21 mouse cellular contexts compared by ENCODE assay signal in genomic region chr2:45736278-45736677, GRCm38 (mm10).
DNase-seq lines count a peak whose midpoint lies in the region; ATAC-seq and TF ChIP-seq lines count a peak whose summit lies in the region.
"Had no signal": no experiment of that assay in that cellular context is flagged by ENCODE, and none has a peak within 500 bp of the region (broad histone marks: within the 10 kb centered on the region; RNA-seq: fewer than 3 reads in every experiment).

No protein-coding gene starts in this region.

- H3K79me2 ChIP-seq in MEL (ENCODE audit: control insufficient read depth, insufficient read depth, low read length, poor library complexity) = no peaks in the 10 kb centered on the region

- WGBS in midbrain, embryonic 13.5 days = 23% methylated on average over 2 of the region's 2 CpGs
- 15% methylated on average over 2 of the region's 2 CpGs for WGBS in midbrain, embryonic 16.5 days
- 76% methylated on average over 2 of the region's 2 CpGs for WGBS in intestine, embryonic 15.5 days

- H3K4me1 ChIP-seq in midbrain, embryonic 13.5 days (replicated peaks) = no peaks in the 10 kb centered on the region
- H3K4me1 ChIP-seq in midbrain, embryonic 16.5 days (ENCODE audit: control insufficient read depth, insufficient read depth, low read length) = no peaks in the 10 kb centered on the region
- H3K4me1 ChIP-seq in MEL (ENCODE audit: control insufficient read depth in 1 of 2, insufficient read depth in 2 of 2, low read length in 2 of 2) = no peaks in the 10 kb centered on the region
- no peaks in the 10 kb centered on the region for H3K4me1 ChIP-seq in intestine, embryonic 15.5 days (replicated peaks)
- H3K4me1 ChIP-seq: heart, embryonic 10.5 days; stomach, embryonic 15.5 days had no signal

- no peak for DNase-seq in MEL (ENCODE audit: low read depth, low spot score)
- DNase-seq in embryo, embryonic 11 days = peak; percentile 21
- DNase-seq in retina, embryonic 14.5 days (ENCODE audit: low spot score) = peak; percentile 11
- DNase-seq in heart, adult 8-10 months (ENCODE audit: low spot score) = no peak
- no peak for DNase-seq in ovary, adult 18-20 months (ENCODE audit: low spot score)
- DNase-seq: adrenal gland, postnatal 36 days; cerebellum, adult 8-10 months; gastrocnemius, postnatal 14 days; heart, postnatal 14 days; kidney, adult 18-20 months; kidney, postnatal 25 days; lung, embryonic 14.5 days; lung, postnatal 4 days; right cerebral cortex, adult 18-20 months; thymus, adult 2 months had no signal

- ATAC-seq in midbrain, embryonic 13.5 days = peak; percentile 53; the same call in 1 of the 2 replicates
- ATAC-seq in midbrain, embryonic 16.5 days = no peak
- no peak for ATAC-seq in intestine, embryonic 15.5 days
- ATAC-seq: hindbrain, embryonic 16.5 days had no signal

- H3K9me3 ChIP-seq in midbrain, embryonic 13.5 days = peaks cover 4% of the 10 kb centered on the region; the same call in 1 of the 2 replicates
- H3K9me3 ChIP-seq in midbrain, embryonic 16.5 days (replicated peaks; ENCODE audit: control insufficient read depth, low read length, poor library complexity, severe bottlenecking) = no peaks in the 10 kb centered on the region
- no peaks in the 10 kb centered on the region for H3K9me3 ChIP-seq in MEL (replicated peaks; ENCODE audit: insufficient read depth, low read length)
- H3K9me3 ChIP-seq in intestine, embryonic 15.5 days = no peaks in the 10 kb centered on the region
- H3K9me3 ChIP-seq: heart, embryonic 10.5 days; stomach, embryonic 15.5 days had no signal

- H3K36me3 ChIP-seq in midbrain, embryonic 13.5 days = no peaks in the 10 kb centered on the region
- no peaks in the 10 kb centered on the region for H3K36me3 ChIP-seq in midbrain, embryonic 16.5 days (ENCODE audit: control insufficient read depth, insufficient read depth, low read length)
- no peaks in the 10 kb centered on the region for H3K36me3 ChIP-seq in MEL (ENCODE audit: control insufficient read depth in 1 of 2, insufficient read depth in 2 of 2, low read length in 2 of 2)
- no peaks in the 10 kb centered on the region for H3K36me3 ChIP-seq in intestine, embryonic 15.5 days
- H3K36me3 ChIP-seq: heart, embryonic 10.5 days; stomach, embryonic 15.5 days had no signal

- no peak for TF ChIP-seq POLR2A in MEL (IDR thresholded peaks at IDR 0.05; ENCODE audit: control insufficient read depth in 1 of 2, insufficient read depth in 1 of 2, low read depth in 1 of 2, low read length in 2 of 2, poor library complexity in 1 of 2)

- H3K9ac ChIP-seq in midbrain, embryonic 13.5 days (replicated peaks) = no peak overlapping the region
- H3K9ac ChIP-seq in midbrain, embryonic 16.5 days (ENCODE audit: low read depth, low read length) = no peak overlapping the region
- H3K9ac ChIP-seq in MEL (ENCODE audit: control insufficient read depth, low read depth, low read length, poor library complexity, severe bottlenecking) = no peak overlapping the region
- H3K9ac ChIP-seq in intestine, embryonic 15.5 days = no peak overlapping the region
- H3K9ac ChIP-seq: lung, embryonic 14.5 days; stomach, embryonic 15.5 days had no signal

- no peaks in the 10 kb centered on the region for H3K27me3 ChIP-seq in midbrain, embryonic 13.5 days
- H3K27me3 ChIP-seq in midbrain, embryonic 16.5 days (ENCODE audit: control insufficient read depth, insufficient read depth, low read depth, low read length) = no peaks in the 10 kb centered on the region
- no peaks in the 10 kb centered on the region for H3K27me3 ChIP-seq in MEL (ENCODE audit: control insufficient read depth in 1 of 2, insufficient read depth in 2 of 2, low read length in 2 of 2)
- H3K27me3 ChIP-seq in intestine, embryonic 15.5 days (replicated peaks) = no peaks in the 10 kb centered on the region
- H3K27me3 ChIP-seq: stomach, embryonic 15.5 days had no signal

- TF ChIP-seq RAD21 in MEL (IDR thresholded peaks at IDR 0.05; ENCODE audit: low read depth, low read length) = no peak

- no peak overlapping the region for H3K27ac ChIP-seq in midbrain, embryonic 13.5 days
- H3K27ac ChIP-seq in midbrain, embryonic 16.5 days (ENCODE audit: low read length) = no peak overlapping the region
- no peak overlapping the region for H3K27ac ChIP-seq in MEL (ENCODE audit: control insufficient read depth, low read depth, low read length)
- H3K27ac ChIP-seq in intestine, embryonic 15.5 days = no peak overlapping the region
- H3K27ac ChIP-seq: heart, embryonic 10.5 days; stomach, embryonic 15.5 days had no signal

- no peak overlapping the region for H3K4me2 ChIP-seq in midbrain, embryonic 13.5 days (replicated peaks)
- no peak overlapping the region for H3K4me2 ChIP-seq in midbrain, embryonic 16.5 days (ENCODE audit: low read length)
- H3K4me2 ChIP-seq in intestine, embryonic 15.5 days (replicated peaks) = no peak overlapping the region
- H3K4me2 ChIP-seq: lung, embryonic 14.5 days; stomach, embryonic 15.5 days had no signal

- no peak for TF ChIP-seq EP300 in MEL (IDR thresholded peaks at IDR 0.05; ENCODE audit: low read depth in 1 of 2, low read length in 2 of 2)

- H3K4me3 ChIP-seq in midbrain, embryonic 13.5 days (replicated peaks) = no peak overlapping the region
- H3K4me3 ChIP-seq in midbrain, embryonic 16.5 days (ENCODE audit: low read depth, low read length) = no peak overlapping the region
- no peak overlapping the region for H3K4me3 ChIP-seq in MEL (ENCODE audit: control insufficient read depth in 1 of 2, insufficient read depth in 1 of 2, low read depth in 2 of 2, low read length in 2 of 2)
- H3K4me3 ChIP-seq in intestine, embryonic 15.5 days (replicated peaks) = no peak overlapping the region
- H3K4me3 ChIP-seq: heart, embryonic 10.5 days; stomach, embryonic 15.5 days had no signal

- no peak for TF ChIP-seq CTCF in MEL (IDR thresholded peaks at IDR 0.05 in 2 of 3, conservative IDR thresholded peaks at IDR 0.05 in 1 of 3; ENCODE audit: control insufficient read depth in 1 of 3, insufficient read depth in 1 of 3, low read depth in 2 of 3, low read length in 3 of 3, poor library complexity in 1 of 3, severe bottlenecking in 1 of 3)

TF ChIP-seq in MEL, 35 proteins besides CTCF, POLR2A, EP300 and RAD21:
- TF ChIP-seq ZNF384 (IDR thresholded peaks at IDR 0.05; ENCODE audit: low read depth, low read length) (0 out of 2 replicates have a peak, but pooled peaks have one; percentile 14), MXI1 (IDR thresholded peaks at IDR 0.05; ENCODE audit: low read depth, low read length) (no peak)

Comparison
In these comparisons a context has a peak if more than half of its experiments do, and no peak if none do; other contexts are left out.
1. DNase-seq: peak in embryo, embryonic 11 days (single experiment) and retina, embryonic 14.5 days (single experiment); none in MEL (single experiment), heart, adult 8-10 months (single experiment) and ovary, adult 18-20 months (single experiment).